Mouse (Mus musculus): Measurements from ENCODE around the gene Derl2. TPM values are rescaled to one million over a fixed set of nuclear protein-coding genes. Genes with fewer than 3 reads are reported as not detected.

Derl2 gene
- polyA plus RNA-seq, 1 experiment from 2014 or later, result 41.4 TPM

DNA sequence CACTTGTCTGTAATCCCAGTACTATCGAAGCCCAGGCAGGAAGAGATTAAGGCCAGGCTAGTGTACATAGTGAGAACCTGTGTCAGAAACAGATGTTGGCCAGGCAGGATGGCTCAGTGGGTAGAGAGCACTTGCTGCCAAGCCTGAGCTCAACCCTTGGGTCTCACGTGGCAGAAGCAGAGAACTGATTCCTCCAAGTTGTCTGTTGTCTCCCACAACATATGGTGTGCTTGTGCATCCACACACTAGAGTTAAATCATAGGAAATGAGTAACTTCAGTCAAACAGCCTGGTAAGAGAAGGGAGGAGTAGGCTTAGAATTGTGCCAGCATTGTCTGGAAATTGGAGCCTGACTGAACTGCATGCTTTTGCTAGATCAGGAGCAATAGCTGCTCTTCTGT lies 44.4 kb downstream of the Derl2 start:
- DNase-seq (ENCODE audit: low spot score), result no peak
- H3K27ac ChIP-seq (replicated peaks; ENCODE audit: low read depth, low read length), result no peak overlapping the region
- no peak overlapping the region for H3K4me3 ChIP-seq (ENCODE audit: low read depth, low read length)
- no peaks in the 10 kb centered on the region for H3K9me3 ChIP-seq (ENCODE audit: control insufficient read depth, low read length)
- ATAC-seq (ENCODE audit: low read depth), result no peak
- peaks cover 82% of the 10 kb centered on the region for H3K36me3 ChIP-seq (ENCODE audit: control insufficient read depth, insufficient read depth, low read length)
- no peak overlapping the region for H3K9ac ChIP-seq (ENCODE audit: low read depth, low read length)
- no peaks in the 10 kb centered on the region; the same call in 1 of the 2 replicates for H3K4me1 ChIP-seq (ENCODE audit: control insufficient read depth, insufficient read depth, low read length)
- no peak overlapping the region for H3K4me2 ChIP-seq (ENCODE audit: low read depth, low read length)
- WGBS, result 70% methylated on average over 2 of the region's 2 CpGs
- no peaks in the 10 kb centered on the region for H3K27me3 ChIP-seq (replicated peaks; ENCODE audit: control insufficient read depth, insufficient read depth, low read length)

DNA sequence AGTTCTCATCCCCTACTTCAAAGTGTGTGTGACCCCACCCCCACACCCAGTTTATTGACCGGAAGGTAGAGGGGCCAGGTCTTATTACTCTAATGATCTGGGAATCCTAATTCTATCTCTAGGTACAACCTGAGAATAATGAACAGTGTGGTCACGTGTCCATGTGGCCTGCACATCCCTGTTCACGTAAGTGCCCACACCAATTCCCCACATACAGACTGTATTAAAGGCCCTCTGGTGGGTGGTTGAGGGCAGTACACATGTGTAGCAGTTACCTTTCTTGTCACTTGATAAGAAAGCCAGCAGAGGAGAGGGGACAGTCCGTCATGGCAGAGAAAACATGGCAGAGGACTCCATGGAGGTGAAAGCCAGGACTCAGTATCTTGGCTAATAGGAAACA lies 45.7 kb downstream of the Derl2 start:
- no peak overlapping the region for H3K4me2 ChIP-seq (ENCODE audit: low read depth, low read length)
- no peak overlapping the region for H3K9ac ChIP-seq (ENCODE audit: low read depth, low read length)
- no peaks in the 10 kb centered on the region; the same call in 1 of the 2 replicates for H3K4me1 ChIP-seq (ENCODE audit: control insufficient read depth, insufficient read depth, low read length)
- no peaks in the 10 kb centered on the region for H3K9me3 ChIP-seq (ENCODE audit: control insufficient read depth, low read length)
- H3K27ac ChIP-seq (replicated peaks; ENCODE audit: low read depth, low read length), result no peak overlapping the region
- H3K36me3 ChIP-seq (ENCODE audit: control insufficient read depth, insufficient read depth, low read length), result peaks cover 69% of the 10 kb centered on the region
- DNase-seq (ENCODE audit: low spot score) (peak; percentile 6), ATAC-seq (ENCODE audit: low read depth) (no peak)
- H3K4me3 ChIP-seq (ENCODE audit: low read depth, low read length), result no peak overlapping the region
- no peaks in the 10 kb centered on the region for H3K27me3 ChIP-seq (replicated peaks; ENCODE audit: control insufficient read depth, insufficient read depth, low read length)
- WGBS, result 60% methylated on average over 4 of the region's 4 CpGs

DNA sequence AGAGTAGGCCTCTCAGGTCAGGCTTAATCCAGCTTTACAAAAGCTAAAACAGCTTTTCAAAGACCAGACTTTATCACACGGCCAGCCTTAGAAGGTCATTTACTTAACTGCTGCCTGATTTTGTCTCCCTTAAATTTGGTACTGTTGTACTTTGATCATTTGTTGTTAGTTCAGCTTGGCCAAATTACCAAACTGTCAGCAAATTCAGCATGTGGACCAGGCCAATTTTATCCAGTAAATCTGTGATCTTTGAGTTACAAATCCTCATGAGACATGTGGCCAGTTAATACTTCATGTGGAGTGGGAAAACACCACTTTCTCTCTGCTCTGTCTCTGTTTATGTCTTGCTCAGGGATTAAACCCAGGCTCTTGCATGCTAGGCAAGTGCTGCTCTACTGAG lies 47.1 kb downstream of the Derl2 start:
- no peak overlapping the region for H3K4me3 ChIP-seq (ENCODE audit: low read depth, low read length)
- no peak overlapping the region for H3K9ac ChIP-seq (ENCODE audit: low read depth, low read length)
- no peaks in the 10 kb centered on the region for H3K9me3 ChIP-seq (ENCODE audit: control insufficient read depth, low read length)
- no peak overlapping the region for H3K27ac ChIP-seq (replicated peaks; ENCODE audit: low read depth, low read length)
- H3K4me1 ChIP-seq (ENCODE audit: control insufficient read depth, insufficient read depth, low read length), result peaks cover 7% of the 10 kb centered on the region
- no peak overlapping the region for H3K4me2 ChIP-seq (ENCODE audit: low read depth, low read length)
- ATAC-seq (ENCODE audit: low read depth) (no peak), DNase-seq (ENCODE audit: low spot score) (no peak)
- peaks cover 58% of the 10 kb centered on the region for H3K36me3 ChIP-seq (ENCODE audit: control insufficient read depth, insufficient read depth, low read length)
- WGBS, result 58% methylated on average over 1 of the region's 1 CpGs
- no peaks in the 10 kb centered on the region for H3K27me3 ChIP-seq (replicated peaks; ENCODE audit: control insufficient read depth, insufficient read depth, low read length)

GRCm38 (mm10) chr11:70970560-70971540 lies 48.8 kb downstream of the Derl2 start:
- H3K4me3 ChIP-seq (ENCODE audit: low read depth, low read length), result peak overlapping the region; percentile 67
- no peaks in the 10 kb centered on the region for H3K27me3 ChIP-seq (replicated peaks; ENCODE audit: control insufficient read depth, insufficient read depth, low read length)
- H3K27ac ChIP-seq (replicated peaks; ENCODE audit: low read depth, low read length), result peak overlapping the region; percentile 83; the same call in 1 of the 2 replicates
- no peaks in the 10 kb centered on the region for H3K9me3 ChIP-seq (ENCODE audit: control insufficient read depth, low read length)
- H3K4me2 ChIP-seq (ENCODE audit: low read depth, low read length), result peak overlapping the region; percentile 72
- peak overlapping the region; percentile 65 for H3K9ac ChIP-seq (ENCODE audit: low read depth, low read length)
- 15% methylated on average over 23 of the region's 24 CpGs for WGBS
- peaks cover 53% of the 10 kb centered on the region for H3K36me3 ChIP-seq (ENCODE audit: control insufficient read depth, insufficient read depth, low read length)
- ATAC-seq (ENCODE audit: low read depth) (peak; percentile 2; the same call in 1 of the 2 replicates), DNase-seq (ENCODE audit: low spot score) (peak; percentile 41)
- H3K4me1 ChIP-seq (ENCODE audit: control insufficient read depth, insufficient read depth, low read length), result peaks cover 7% of the 10 kb centered on the region

DNA sequence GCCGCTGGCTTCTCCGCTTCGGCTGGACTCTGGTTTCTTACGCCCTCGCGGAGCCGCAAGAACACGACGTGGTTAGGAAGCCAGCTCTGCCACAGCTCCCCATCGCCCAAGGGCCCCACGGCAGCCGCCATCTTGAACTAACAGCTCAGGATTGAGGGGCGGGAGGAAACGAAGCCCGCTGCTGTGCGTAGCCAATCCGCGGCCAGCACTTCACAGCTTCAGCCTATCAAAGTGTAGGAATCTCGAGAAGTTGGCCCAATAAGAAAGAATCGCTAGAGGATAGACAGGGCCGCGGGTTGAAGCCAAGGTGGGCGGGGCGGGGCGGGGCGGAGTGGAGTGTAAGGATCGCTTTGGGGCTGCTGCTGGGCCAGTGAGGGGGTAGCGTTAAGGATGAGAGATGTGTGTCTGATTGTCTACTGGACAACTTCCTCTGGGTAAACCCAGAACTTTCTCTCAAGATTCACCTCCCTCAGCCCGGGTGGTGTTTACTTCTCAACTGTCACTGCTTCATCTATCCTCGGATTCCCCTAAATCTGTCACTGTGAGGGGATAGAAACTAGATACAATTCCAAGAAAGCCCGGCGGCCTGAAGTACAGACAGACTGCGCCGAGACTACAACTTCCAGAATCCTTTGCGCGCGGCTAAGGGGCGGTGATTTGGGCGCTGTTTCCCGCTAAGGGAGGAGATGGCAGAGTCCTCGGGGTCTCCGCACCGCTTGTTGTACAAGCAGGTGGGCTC lies 49.7 kb downstream of the Derl2 start, which contains the start of the genes Nup88 and Rpain:
Gene Nup88, minus strand, starts transcription at position 153 of the 739 bp plus-strand sequence.
Gene Rpain, plus strand, starts transcription at position 393 of the 739 bp plus-strand sequence.
- Histone ChIP-seq H3K9ac (ENCODE audit: low read depth, low read length) (peak within 1 kb of the TSS; percentile 88), H3K9me3 (ENCODE audit: control insufficient read depth, low read length) (no peaks in the 10 kb centered on the region), H3K27ac (replicated peaks; ENCODE audit: low read depth, low read length) (peak within 1 kb of the TSS; percentile 83), H3K36me3 (ENCODE audit: control insufficient read depth, insufficient read depth, low read length) (peaks cover 53% of the 10 kb centered on the region), H3K4me1 (ENCODE audit: control insufficient read depth, insufficient read depth, low read length) (peaks cover 7% of the 10 kb centered on the region), H3K4me2 (ENCODE audit: low read depth, low read length) (peak within 1 kb of the TSS; percentile 90), H3K4me3 (ENCODE audit: low read depth, low read length) (peak within 1 kb of the TSS; percentile 67), H3K27me3 (replicated peaks; ENCODE audit: control insufficient read depth, insufficient read depth, low read length) (no peaks in the 10 kb centered on the region)
- WGBS, result under 1% methylated on average over 39 of the region's 43 CpGs
- ATAC-seq (ENCODE audit: low read depth), result peak; percentile 98
- DNase-seq (ENCODE audit: low spot score), result peak; percentile 99

DNA sequence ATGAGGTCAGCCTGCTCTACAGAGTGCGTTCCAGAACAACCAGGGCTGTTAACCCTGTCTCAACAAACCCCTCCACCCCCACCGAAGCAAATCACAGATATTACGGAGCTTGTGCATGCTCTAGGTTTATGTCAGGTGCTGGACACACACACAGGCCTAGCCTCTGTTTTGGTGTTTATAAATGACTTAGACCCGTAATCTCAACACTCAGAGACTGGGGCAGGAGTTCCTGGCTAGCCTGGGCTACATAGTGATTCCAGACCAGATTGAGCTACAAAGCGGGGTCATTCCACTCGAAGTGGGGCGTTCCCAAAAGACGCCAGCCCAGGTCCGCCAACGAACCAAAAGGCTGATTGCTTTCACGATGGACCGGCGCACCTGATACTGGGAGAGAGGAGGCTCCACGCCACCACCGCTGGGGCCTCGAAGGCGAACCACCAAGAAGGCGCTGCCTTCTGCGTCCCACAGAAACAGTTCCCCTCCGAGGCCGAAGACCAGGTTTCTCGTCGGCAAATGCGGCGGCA lies 50.3 kb downstream of the Derl2 start:
- Histone ChIP-seq H3K4me1 (ENCODE audit: control insufficient read depth, insufficient read depth, low read length) (peaks cover 7% of the 10 kb centered on the region), H3K4me2 (ENCODE audit: low read depth, low read length) (peak overlapping the region; percentile 90), H3K27me3 (replicated peaks; ENCODE audit: control insufficient read depth, insufficient read depth, low read length) (no peaks in the 10 kb centered on the region), H3K27ac (replicated peaks; ENCODE audit: low read depth, low read length) (peak overlapping the region; percentile 81), H3K36me3 (ENCODE audit: control insufficient read depth, insufficient read depth, low read length) (peaks cover 53% of the 10 kb centered on the region), H3K9me3 (ENCODE audit: control insufficient read depth, low read length) (no peaks in the 10 kb centered on the region), H3K9ac (ENCODE audit: low read depth, low read length) (peak overlapping the region; percentile 88), H3K4me3 (ENCODE audit: low read depth, low read length) (peak overlapping the region; percentile 67)
- ATAC-seq (ENCODE audit: low read depth) (no peak), DNase-seq (ENCODE audit: low spot score) (peak; percentile 19)
- under 1% methylated on average over 25 of the region's 25 CpGs for WGBS

DNA sequence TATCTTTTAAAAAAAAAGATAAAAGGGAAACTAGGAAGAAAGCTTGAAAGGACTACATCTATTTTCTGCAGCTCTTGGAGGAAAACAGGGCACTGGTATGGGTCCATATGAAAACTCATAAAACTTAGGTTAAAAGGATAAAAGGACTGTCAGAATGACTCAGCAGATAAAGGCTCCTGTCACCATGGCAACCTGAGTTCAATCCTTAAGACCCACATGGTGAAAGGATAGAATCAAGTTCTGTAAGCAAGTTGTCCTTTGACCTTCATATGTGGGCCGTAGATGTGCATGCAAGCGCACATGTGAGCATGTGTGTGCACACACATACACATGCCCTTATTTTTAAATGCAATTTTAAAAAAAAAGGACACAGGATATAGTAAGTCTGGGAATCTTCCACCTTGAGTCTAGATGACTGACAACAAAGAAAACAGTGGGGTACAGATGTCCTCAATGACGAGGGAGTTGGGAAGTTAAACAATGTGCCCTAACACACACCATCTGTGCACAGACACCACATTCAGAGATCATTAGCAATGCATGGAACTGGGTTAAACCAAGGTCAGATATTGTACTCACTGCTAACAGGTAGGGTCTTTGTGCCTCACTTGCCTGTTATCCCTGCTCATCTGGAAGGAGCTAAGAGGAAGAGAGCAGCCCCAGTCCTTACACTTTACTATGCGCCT lies 55.3 kb downstream of the Derl2 start:
- Histone ChIP-seq H3K4me2 (ENCODE audit: low read depth, low read length) (no peak overlapping the region), H3K9ac (ENCODE audit: low read depth, low read length) (no peak overlapping the region), H3K4me3 (ENCODE audit: low read depth, low read length) (no peak overlapping the region), H3K27ac (replicated peaks; ENCODE audit: low read depth, low read length) (no peak overlapping the region), H3K9me3 (ENCODE audit: control insufficient read depth, low read length) (no peaks in the 10 kb centered on the region), H3K36me3 (ENCODE audit: control insufficient read depth, insufficient read depth, low read length) (peaks cover 76% of the 10 kb centered on the region), H3K27me3 (replicated peaks; ENCODE audit: control insufficient read depth, insufficient read depth, low read length) (no peaks in the 10 kb centered on the region), H3K4me1 (ENCODE audit: control insufficient read depth, insufficient read depth, low read length) (peaks cover 7% of the 10 kb centered on the region)
- ATAC-seq (ENCODE audit: low read depth) (no peak), DNase-seq (ENCODE audit: low spot score) (no peak)
- 79% methylated on average over 4 of the region's 4 CpGs for WGBS
